Mouse (Mus musculus) spleen, postnatal 10 days (tissue): ENCODE results near the gene Glyr1.

ENCODE experiments used
- DNase-seq, 2 experiments: peaks; one replicate each; pipeline ENCODE4 v3.0.0; 2021 to 2022; ENCODE audit warnings: low spot score in 2 of 2

Glyr1 gene

DNA sequence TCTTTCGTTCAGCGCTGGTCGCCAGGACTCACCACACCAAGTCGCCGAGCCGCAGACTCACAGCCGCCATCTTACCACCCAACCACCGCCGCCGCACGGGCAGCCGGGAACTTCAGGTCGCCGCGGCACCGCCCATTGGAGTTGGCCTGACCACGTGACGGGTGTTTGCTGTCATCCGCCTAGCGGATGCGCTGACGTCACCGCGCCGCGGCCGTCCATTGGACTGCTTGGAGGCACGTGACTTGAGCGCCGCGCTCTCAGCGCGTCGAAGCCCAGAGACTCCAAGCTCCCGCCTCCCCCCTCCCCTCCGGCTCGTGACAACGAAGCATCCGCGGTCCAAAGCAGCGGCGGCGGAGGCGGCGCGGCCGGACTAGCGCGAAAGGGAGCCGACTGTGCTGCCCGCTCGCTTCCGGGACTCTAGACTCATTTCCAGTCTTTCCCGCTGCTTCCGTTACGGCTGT is at the start of gene Glyr1, which contains the start of gene Ubn1:
Glyr1 (minus strand) TSS at position 90 of the 461 bp plus-strand sequence.
Ubn1 (plus strand) TSS at position 284 of the 461 bp plus-strand sequence.
- DNase-seq = peak; percentile 96 to 100

DNA sequence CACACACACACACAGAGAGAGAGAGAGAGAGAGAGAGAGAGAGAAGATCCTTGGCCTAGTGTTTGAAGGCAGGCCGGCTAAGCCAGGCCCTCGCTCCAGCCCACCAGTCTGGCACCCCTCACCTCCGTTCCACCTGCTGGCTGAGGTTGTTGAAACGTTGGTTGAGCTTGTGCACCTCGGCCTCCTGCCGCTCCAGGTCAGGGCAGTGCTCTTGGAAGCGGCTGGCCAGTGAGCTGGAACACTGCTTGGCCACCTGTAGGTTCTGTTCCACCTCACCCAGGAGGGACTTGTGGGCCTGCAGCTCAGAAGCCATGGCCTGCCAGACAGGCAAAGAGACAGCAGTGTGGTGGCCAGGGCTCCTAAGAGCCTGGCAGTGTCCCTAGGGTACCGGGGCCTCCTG is 46.8 kb upstream of the Glyr1 start:
- no peak for DNase-seq

DNA sequence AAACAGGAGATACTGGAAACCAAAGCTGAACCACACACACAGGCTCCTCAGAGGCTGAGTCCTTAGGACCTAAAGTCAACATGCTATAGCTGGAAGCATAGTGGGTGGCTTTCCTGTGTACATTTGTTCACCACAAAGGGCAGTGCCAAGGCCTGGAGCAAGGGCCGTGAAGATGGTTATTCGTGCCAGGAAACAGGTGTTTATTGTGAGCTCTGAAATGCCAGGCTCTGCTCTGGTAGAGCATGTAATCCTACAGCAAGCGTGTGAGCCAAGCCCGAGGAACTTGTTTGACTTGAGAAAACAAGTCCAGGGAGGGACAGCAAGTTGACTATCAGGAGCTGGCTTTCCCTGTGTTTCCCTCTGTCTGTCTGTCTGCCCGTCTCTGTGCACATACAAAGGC is 43.6 kb upstream of the Glyr1 start:
- DNase-seq = peak in 1 of 2 experiments; percentile 24

DNA sequence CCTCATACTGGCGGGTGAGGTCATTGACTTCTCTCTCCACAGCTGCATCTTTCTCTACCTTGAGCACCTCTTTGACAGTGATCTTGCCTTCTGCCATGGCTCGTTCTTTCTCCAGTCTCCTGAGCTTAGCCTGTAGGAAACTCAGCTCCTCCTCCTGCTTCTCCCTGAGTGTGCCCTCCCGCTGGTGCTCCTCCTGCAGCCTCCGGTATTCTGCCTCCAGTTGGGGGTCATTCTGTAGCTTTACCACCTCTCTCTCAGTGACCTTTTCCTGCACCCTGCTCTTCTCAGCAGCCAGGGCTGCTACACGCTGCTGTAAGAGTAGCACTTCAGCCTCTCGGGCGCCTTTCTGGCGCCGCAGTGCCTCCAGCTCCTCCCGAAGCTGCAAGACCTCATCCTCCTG is 39.4 kb upstream of the Glyr1 start:
- DNase-seq = no peak

DNA sequence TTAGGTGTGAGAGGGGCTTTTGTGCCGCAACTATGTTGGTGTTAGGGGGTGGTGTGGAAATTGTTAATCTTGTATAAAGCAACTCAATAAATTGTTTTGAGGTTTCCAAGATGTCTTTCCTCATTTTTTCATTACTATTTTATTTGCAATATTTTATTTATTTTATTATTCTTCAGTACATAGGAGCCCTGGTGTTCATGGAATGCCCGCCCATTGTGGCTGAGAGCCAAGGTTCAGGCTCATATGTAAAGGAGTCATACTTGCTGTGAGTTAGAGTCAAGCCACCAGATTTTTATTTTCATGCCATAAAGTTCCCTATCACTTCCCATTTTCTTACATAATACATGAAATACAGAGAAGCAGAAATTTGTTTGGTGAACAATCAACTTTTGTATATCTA is 36.5 kb upstream of the Glyr1 start:
- no peak for DNase-seq

DNA sequence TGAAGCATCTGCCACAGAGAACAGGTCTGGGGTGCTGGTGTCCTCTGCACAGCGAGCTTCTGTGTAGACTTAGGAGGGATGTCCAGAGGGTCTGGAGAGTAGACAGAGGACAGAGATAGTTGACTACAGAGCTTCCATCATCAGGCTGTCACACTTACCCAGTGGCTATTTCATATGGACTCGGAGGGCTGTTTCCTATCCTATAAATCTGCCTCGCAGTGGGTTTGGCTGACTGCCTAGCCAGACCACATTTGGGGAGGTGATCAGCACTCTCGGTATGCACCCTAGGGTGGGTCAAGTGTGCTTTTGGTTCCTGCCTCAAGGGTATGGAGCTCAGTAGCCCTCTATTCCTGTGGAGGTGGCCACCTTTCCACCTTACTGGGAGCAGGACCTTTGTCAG is 35.5 kb upstream of the Glyr1 start:
- DNase-seq = no peak

DNA sequence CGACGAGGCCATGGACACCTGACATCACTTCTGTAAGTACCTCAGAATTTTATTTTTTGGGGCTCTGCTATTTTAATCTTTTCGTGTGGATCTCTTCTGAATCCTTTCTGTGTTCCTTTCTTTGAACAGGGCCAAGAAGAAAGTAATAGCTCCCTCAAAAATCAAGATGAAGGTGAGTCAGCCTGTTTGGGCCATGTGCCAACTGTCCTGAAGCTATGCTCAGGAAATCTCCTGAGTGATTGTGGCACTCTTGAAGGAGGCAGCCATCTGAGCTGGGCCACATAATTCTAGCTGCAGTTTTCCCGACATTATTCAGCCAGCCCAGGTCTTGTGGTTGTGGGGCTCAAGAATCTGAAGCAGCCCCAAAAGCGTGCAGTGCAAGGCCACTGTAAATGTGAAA is 24.7 kb upstream of the Glyr1 start:
- DNase-seq = no peak

DNA sequence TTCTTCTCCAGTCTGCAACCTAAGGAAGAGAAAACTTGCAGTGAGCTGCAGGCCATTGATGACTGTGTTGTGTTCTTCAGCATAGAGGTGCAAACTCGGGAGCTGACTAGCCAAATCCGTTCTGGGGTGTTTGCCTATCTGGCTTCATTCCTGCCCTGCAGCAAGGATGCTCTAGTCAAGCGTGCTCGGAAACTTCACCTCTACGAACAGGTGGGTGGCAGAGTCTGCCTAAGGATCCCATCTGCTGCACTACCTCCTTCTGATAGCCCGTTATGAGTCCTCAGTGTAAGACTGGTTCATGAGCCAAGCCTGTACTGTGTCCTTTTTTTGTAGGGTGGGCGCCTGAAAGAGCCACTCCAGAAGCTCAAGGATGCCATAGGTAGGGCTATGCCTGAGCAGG is 22.3 kb upstream of the Glyr1 start:
- no peak for DNase-seq

DNA sequence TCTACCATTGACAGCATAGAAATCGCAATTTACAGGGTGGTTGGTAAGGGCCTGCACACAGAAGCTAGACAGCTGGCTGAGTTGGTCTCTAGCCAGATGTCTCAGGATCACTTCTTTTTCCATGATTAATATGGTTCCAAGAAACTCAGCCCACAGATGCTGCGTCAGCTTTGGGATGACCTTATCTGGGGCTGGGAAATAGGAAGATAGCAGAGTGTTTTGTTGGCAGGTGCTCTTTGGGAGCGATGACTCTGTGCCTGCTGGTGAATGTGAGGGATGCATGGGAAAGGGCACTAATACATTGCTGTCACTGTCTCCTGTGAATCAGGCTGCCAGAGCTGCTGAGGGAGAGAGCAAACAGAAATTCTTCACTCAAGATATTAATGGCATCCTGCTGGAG is 20.7 kb upstream of the Glyr1 start:
- DNase-seq = no peak

DNA sequence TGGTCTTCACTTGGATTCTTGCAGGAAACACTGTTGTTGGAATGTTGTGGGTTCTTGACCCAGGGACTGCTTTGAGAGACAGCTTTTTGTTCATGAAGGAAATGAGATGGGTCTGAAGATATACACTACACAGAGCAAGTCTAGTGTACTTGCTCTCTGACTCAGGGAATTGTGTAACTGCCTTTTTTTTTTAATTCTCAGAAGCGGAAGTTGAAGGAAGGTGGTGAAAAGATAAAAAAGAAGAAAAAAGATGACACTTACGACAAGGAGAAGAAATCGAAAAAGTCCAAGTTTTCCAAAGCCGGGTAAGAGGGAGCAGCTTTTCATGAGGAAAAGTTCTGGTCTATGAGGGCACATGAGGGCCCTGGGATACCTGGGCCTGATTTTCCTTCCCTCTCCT is 13.8 kb upstream of the Glyr1 start:
- DNase-seq = no peak

DNA sequence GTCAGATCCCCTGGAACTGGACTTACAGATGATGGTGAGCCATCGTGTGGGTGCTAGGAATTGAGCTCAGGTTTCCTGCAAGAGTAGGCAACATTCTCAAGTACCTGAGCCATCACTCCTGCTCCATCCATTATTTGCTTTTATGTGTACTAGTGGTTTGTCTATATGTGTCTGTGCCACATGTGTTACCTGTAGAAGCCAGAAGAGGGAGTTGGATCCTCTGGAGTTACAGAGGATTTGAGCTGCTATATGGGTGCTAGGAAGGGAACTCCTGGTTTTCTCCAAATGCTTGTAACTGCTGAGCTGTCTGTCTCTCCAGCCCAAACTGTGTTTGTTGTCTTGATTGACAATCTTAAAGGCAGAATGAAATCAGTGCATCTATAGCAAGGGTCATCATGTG is 8.5 kb upstream of the Glyr1 start:
- no peak for DNase-seq

DNA sequence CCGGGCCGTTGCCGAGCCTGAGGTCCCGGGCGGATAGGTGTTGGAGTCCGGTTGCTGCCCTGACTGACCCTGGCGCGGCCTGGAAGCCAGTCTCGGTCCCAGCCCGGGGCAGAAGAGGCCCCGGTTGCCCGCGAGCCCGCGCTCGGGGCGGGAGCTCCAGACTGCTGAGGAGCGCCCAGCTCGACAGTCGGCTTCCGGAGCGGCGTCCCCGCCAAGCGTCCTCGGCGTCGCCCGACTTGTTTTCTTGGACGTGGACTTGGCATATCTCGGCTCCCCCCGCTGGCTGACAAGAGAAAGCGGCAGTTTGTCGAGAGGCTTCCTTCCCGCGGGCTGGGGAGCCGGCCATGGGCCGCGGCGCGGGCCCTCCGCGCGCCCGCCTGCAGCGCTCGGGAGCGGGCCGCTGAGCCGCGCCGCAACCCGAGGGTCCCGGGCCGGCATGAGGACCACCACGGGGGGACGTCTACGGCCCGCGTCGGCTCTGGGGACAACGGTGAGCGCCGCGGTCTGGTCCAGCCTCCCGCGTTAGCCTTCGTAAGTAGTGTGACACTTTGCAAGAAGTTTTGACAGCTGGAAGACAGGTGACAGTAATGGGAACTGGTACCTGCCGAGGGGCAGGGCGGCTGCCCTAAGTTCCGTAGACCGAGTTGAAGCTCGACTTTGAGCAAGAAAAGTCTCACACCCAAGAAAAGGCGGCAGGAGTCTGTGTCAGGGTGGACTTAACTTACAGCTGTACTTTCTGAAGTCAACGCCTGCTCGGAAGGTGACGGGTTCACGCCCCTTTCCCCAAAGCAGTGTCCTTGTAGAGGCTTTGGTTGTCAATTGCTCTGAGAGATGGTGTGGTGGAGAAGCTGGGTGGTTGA is 818 bp upstream of the Glyr1 start:
- peak; percentile 81 to 82 for DNase-seq

DNA sequence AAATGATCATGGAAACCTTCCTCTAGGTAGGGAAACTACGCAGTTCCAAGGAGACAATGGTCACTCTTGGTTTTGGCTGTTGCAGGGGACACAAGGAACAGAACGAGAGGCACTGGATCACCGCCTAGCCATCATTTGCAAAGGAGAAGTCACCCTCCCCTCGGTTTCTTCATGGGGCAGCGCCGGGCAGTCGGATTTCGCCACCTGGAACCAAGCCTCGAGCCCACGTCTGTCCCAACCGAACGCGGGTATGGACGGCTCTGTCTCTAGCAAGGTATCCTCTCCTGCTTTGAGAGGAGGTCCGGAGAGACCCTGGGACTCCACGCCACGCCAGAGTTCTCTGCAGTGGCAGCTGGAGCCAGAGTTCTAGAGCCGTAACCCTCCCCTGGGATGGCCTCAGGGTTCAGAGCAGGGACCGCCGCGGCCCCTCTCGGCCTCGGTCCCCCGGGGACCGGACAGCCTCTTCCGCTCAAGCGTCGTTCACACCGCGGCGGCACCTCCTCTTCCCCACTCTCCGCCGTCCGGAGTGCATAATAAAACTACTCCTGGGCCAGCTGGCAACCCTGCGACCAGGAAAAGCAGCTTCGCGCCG is 385 bp downstream of the Glyr1 start:
- DNase-seq = no peak

DNA sequence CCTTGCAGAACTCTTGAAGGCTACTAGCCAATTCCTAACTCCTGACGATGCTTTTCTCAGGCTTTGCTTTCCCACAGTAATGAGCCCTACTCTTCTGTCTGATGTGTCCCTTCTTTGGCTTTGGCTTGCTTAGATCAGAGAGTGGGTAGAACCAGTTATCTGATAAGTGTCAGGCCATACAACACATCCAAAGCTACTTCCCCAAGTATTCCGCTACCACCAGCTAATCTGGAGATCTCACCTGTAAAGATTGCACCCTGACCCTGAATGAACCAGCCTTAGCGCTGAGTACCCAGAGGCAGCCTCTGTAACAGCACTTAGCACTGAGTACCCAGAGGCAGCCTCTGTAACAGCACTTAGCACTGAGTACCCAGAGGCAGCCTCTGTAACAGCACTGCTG is 4.3 kb downstream of the Glyr1 start:
- no peak for DNase-seq

DNA sequence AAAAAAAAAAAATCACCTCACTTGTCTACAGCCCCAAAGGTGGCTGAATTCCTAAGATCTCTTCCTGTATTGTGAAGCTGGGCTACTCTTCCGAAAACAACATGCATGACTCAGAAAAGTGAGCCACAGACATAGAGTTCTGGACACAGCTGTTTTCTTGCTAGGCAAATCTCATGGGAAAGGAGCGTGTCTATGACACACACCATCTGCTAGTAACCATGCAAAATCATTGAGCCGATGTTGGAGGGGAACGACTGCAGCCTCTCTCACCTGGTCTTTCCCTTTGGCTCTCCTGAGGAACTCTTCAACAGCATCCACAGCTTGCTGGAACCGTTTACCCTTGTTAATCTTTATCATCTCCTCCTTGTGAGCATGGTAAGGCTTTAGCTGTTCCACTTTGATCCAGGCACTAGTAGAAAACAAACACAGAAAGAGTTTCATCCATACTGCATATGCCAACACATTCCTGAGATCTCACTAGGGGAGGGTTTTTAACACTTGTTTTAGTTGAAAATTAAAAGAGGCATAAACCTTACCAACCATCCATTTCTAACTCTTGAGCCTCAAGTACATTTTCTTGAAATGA is 12.9 kb downstream of the Glyr1 start:
- no peak for DNase-seq

DNA sequence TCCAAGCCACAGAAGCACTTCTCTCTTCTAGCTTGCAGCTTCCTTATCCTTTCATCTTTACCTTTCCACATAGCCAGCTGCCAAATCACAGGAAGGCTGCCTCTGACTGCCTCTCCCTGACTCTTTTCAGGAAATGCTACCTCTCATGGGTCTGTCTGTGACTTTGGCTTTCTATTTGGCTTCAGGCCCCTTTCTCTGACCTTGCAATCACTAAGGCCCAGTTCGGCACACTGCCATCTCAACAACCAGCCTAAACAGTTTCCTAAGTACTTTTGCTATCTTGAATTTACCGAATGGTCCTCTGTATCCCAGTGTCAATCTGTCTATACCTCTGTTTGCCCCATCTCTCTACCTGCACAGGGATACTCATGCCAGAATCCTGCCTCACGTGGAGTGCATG is 14.1 kb downstream of the Glyr1 start:
- DNase-seq = no peak

DNA sequence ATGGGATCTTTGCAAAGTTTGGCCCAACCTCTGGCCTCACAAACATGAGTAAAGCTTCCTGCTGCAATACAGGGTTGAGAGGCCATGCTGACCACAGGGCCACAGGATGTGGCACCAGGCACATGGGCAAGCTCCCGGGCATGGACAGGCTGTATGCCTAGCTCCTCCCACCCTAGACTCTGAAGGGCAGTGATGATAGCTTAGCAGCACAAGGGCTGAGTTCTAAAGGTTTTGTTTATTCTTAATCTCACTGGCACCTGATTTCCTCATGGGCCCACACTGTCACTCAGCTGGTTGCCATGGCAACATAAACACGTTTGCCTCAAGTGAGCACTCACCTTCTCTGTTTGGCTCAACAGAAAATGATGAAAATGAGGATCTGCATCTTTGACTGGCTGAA is 19.8 kb downstream of the Glyr1 start:
- DNase-seq = no peak

DNA sequence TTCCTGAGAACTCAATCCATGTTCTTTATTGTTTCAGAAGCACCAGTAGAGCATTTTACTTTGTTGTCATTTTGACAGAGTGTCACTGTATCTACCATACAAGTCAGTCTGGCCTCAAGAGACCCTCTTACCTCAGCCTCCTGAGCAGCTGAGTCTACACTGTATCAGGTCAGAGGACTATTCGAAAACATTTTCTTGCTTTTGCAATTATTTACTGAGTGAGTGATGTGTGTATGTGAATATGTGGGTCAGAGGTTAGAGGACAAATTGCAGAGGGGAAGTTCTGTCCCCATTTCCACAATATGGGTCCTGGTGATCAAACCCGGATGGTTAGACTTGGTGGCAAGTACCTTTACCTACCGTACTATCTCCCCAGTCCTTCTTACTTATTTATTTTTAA is 25.6 kb downstream of the Glyr1 start:
- no peak for DNase-seq

DNA sequence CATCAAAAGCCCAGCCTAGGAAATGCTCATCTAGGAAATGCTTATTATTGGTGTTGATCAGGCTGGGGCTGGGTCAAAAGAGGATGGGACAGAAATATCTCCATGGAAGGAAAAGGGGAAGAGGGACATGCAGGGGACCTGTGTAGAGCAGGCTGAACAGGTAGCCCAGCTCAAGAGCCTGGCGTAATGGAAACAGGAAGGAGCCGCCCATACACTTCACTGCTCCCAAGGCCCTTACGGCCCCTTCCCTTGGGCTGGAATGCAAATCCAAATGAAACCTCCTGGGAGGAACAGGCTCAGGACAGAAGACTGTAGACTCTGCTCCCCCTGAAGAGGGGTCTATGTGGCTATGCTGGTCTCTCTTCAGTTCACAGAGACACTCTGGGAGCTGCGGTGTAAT is 35.1 kb downstream of the Glyr1 start:
- no peak for DNase-seq

DNA sequence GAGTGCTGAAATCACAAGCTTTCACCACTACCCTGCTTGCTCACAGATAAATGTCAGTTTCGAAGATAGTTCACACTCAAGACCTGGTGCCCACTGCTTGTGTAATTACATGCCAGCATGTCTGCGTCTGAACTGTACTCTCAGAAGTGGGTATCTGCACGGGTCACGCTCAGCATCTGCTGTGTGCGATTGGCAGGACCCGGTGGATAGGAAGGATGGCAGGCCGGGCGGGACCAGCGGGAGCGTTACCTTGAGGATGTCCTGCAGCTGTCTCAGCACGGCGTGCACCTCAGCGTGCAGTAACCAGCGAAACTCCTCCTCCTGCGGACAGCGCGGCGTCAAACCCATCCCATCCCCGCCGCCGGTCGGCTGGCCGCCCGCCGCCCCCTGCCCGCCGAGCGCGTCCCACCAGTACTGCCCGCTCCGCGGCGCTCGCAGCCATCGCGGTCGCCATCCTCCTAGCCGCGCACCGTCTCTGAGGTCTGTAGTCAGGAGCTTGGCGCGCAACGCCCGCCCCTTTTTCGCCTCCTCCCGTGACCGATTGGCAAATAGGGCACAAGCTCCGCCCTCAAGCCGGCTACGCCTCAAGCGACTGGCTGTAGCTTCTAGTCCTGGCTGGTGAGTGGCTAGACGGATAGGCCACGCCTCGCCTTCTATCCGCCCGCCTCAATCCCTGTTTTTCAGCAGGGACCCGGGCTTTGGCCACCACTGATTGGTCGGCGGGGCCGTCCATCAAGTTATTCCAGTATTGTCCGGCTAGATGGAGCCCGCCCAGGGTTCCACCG is 36.4 kb downstream of the Glyr1 start, which contains the start of gene Rogdi:
Rogdi (minus strand) TSS at position 500 of the 785 bp plus-strand sequence.
- peak; percentile 88 to 97 for DNase-seq

DNA sequence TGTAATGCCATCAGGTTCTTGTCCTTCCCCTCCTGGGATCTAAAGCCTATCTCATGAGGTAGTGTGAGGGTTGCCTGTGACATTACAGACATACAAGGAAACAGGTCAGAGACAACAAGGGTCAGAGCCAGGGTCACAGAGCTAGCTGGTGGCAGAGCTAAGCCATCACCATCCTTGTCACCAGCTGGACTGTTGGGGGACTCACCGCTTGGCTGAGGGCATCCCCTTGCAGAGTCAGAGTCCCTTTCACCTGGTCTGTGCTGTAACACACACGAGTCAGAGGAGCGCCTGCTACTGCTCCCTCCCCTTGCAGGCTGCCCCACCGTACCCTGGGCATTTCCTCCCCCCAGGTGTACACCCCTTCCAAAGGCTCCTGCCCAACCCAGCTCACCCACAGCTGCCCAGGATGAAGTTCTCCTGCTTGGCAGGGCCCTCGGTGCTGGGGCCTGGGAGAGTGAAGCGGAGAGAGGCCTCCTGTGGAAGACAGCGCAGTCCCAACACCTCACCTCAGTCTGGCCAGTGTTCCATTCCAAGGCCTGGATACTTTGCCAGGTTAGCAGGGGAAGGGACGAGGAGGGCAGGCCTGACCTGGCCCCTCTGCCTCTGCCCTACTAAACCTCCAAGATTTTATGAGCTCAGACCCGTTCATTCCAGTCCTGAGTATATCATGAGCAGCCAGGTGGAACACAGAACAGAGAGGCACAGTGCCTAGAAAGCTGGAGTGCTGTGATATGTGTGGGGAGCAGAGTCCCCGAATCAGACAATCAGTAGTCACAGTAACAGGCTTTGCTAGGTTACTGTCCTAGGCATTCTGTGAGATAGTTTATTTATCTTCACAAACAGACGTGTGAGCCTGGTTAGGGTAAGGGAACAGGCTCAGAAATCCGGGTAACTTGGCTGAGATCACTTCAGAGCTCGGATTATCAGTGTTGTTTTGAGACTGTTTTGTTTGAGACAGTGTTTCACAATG is 37.3 kb downstream of the Glyr1 start:
- peak in 1 of 2 experiments; percentile 16 for DNase-seq
